Mouse (Mus musculus) gastrocnemius, postnatal 36 days (tissue): ENCODE results near the gene Atp10a. TPM values are rescaled to one million over a fixed set of nuclear protein-coding genes. Genes with fewer than 3 reads are reported as not detected.

Experiments
- DNase-seq, 2 experiments: peaks; one replicate each; pipeline ENCODE4 v3.0.0; 2022
- intact Hi-C: fragments of 180-260 bp; cut with DNase I; formaldehyde crosslinking; loops from one replicate; pipeline ENCODE4 v1.15.1; 2025
- total RNA-seq, 2 experiments: library from RNA; stranded (reverse); gene quantifications; 2 replicates each; pipeline ENCODE4 v1.2.3; 2021

Gene Atp10a
- total RNA-seq, 2 experiments from 2014 or later: 1.6 to 2.1 TPM

DNA sequence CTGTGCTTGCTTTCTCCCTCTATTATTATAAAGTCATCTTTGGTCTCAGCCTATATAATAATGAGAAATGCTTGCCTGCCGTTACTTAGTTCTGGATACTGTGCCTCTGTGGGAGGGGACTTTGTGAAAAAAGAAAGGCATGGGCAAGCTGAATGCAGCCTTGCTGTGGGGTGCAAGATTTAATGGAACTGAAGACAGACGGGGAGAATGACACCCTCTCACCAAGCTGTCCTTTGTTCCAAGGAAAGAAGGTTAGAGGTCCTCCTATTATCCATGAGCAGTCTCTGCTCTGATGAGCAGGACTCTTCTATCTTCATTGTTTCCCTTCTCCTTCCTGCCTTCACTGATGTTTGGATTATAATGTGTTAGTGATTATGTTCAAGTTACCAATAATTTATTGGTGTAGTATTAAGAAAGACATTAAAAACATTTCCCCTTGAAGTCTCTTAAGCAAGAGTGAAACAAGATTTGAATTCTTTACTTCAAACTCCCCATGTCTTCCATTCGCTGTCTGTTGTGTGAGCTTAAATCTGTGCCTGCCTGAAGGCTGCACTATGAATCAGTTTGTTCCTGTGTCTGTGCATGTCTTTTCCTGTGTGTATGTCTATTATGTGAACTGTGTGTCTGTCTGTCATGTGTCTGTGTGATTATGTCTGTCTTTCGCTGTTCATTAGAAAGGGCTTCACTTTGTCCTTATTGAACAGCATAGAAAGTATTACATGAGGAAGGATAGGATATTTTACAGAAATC is 211.1 kb downstream of the Atp10a start:
- intact Hi-C loops: no loop called here
- no peak for DNase-seq

DNA sequence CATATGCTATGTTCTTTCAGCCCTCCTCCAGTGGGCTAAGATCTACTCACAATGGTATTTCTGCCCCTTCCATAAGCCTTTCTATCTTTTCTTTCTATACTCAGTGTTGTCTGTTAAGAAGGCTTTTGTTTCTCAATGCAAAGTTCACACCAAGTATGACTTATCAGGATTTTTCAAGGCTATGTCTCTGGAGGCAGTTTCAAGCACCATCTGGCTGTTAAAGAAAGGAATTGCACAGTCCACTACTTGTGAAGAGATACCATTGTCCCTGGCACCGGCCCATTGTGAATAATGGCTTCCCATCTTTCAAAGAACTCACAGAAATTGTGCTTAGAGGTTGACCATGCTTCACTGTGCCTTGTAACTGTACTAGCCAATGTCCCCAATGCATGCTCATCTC is 214.7 kb downstream of the Atp10a start:
- no peak for DNase-seq
- intact Hi-C loops: loop anchor here (10.0 kb wide), 1 partner anchor 286 kb away; no protein-coding TSS in a partner anchor

DNA sequence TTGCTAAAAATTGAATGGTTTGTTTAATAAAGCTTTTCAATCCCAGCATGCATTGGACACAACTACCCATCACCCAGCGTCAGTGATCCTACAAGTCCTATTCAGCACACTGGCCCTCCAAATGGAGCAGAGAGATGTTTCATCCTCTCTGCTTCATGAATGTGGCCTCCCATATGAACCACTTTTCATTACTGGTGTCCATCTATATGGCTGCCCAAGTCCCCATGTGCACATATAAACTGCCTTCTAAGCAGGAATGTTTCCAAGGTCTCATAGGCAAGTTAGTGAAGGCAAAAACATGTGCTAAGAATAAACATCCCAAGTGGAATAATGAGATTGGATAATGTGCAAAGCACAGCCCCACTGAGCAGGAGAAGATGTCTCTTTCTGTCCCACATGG is 217.7 kb downstream of the Atp10a start:
- intact Hi-C loops: loop anchor here (10.0 kb wide), 1 partner anchor 289 kb away; no protein-coding TSS in a partner anchor
- no peak for DNase-seq
